Comparison of ENCODE assay signal across 9 mouse cellular contexts in genomic region chr15:90214913-90215312, GRCm38 (mm10). TPM values are rescaled to one million over a fixed set of nuclear protein-coding genes. Genes with fewer than 3 reads are reported as not detected.
DNase-seq lines count a peak whose midpoint lies in the region; ATAC-seq and TF ChIP-seq lines count a peak whose summit lies in the region.
"Had no signal": no experiment of that assay in that cellular context is flagged by ENCODE, and none has a peak within 500 bp of the region (broad histone marks: within the 10 kb centered on the region; RNA-seq: fewer than 3 reads in every experiment).

No protein-coding gene starts in this region.

- H3K4me2 ChIP-seq in lung, embryonic 14.5 days = no peak overlapping the region
- H3K4me2 ChIP-seq: limb, embryonic 13.5 days had no signal

- peaks cover 2% of the 10 kb centered on the region; the same call in 1 of the 2 replicates for H3K4me1 ChIP-seq in G1E (ENCODE audit: insufficient read depth, low read depth, low read length)
- H3K4me1 ChIP-seq in lung, embryonic 14.5 days (ENCODE audit: insufficient read depth) = no peaks in the 10 kb centered on the region
- H3K4me1 ChIP-seq: limb, embryonic 13.5 days had no signal

- WGBS in lung, embryonic 14.5 days = 15% methylated on average over 6 of the region's 6 CpGs

- H3K4me3 ChIP-seq in G1E (ENCODE audit: low read depth, low read length) = no peak overlapping the region
- no peak overlapping the region for H3K4me3 ChIP-seq in lung, embryonic 14.5 days (ENCODE audit: low read depth, low read length)
- H3K4me3 ChIP-seq: limb, embryonic 13.5 days had no signal

- H3K27ac ChIP-seq in lung, embryonic 14.5 days (ENCODE audit: low read depth) = no peak overlapping the region
- H3K27ac ChIP-seq: limb, embryonic 13.5 days had no signal

- H3K27me3 ChIP-seq in G1E (ENCODE audit: insufficient read depth, low read length) = no peaks in the 10 kb centered on the region
- H3K27me3 ChIP-seq in lung, embryonic 14.5 days (ENCODE audit: insufficient read depth, low read length) = no peaks in the 10 kb centered on the region

- no peak overlapping the region for H3K9ac ChIP-seq in lung, embryonic 14.5 days
- H3K9ac ChIP-seq: limb, embryonic 13.5 days had no signal

- DNase-seq in gastrocnemius, adult 18-20 months (ENCODE audit: low spot score) = peak; percentile 44
- DNase-seq in gastrocnemius, postnatal 25 days = no peak
- peak; percentile 3 for DNase-seq in G1E (ENCODE audit: low spot score)
- peak; percentile 60 for DNase-seq in cerebellum, adult 9-10 months
- DNase-seq in frontal cortex, postnatal 36 days (ENCODE audit: low spot score in 2 of 2) = peak; percentile 69 to 77
- peak; percentile 74 for DNase-seq in kidney, postnatal 4 days
- DNase-seq in lung, embryonic 14.5 days = peak; percentile 84
- DNase-seq in right cerebral cortex, adult 2 months (ENCODE audit: low spot score in 2 of 2) = peak; percentile 83 to 87

- no peaks in the 10 kb centered on the region for H3K9me3 ChIP-seq in G1E (replicated peaks)
- no peaks in the 10 kb centered on the region for H3K9me3 ChIP-seq in lung, embryonic 14.5 days (ENCODE audit: low read depth, low read length)
- H3K9me3 ChIP-seq: limb, embryonic 13.5 days had no signal

- no peaks in the 10 kb centered on the region for H3K36me3 ChIP-seq in G1E (replicated peaks)
- H3K36me3 ChIP-seq in lung, embryonic 14.5 days (ENCODE audit: insufficient read depth) = no peaks in the 10 kb centered on the region
- H3K36me3 ChIP-seq: limb, embryonic 13.5 days had no signal

- TF ChIP-seq CTCF in G1E (IDR thresholded peaks at IDR 0.05; ENCODE audit: low read depth, low read length) = peak; percentile 76
- TF ChIP-seq CTCF in lung, embryonic 14.5 days (IDR thresholded peaks at IDR 0.05; ENCODE audit: low read depth) = peak; percentile 91

- ATAC-seq in G1E (ENCODE audit: extremely low read depth, insufficient number of reproducible peaks, low FRiP score, poor library complexity, severe bottlenecking) = peak; percentile 45
- no peak for ATAC-seq in lung, embryonic 14.5 days (ENCODE audit: insufficient read depth)

RNA-seq across cellular contexts. Expression of gene Alg10b, which starts 9.2 kb away (rescaled TPM):
- 10 to 100 TPM; 13.2 to 16.1 TPM for total RNA-seq in gastrocnemius, adult 18-20 months (2021)
- 10 to 100 TPM; 12.8 to 14.1 TPM for total RNA-seq in gastrocnemius, postnatal 25 days (2021)
- total RNA-seq in G1E (2014; fragmentation: Nextera tagmentation) (82.1 and 83.3 TPM in 2 replicates), G1E (2017) (40.1 and 42.9 TPM in 2 replicates)
- 17.8 and 22.9 TPM in 2 replicates for polyA plus RNA-seq in G1E (2012)
- polyA plus RNA-seq in lung, embryonic 14.5 days (2014; fragmentation: Nextera tagmentation; extraction: Ambion mirVana) = 34.4 and 37.3 TPM in 2 replicates
